Mouse (Mus musculus) erythroid progenitor cell, adult 5-6 weeks (primary cell): ENCODE measurements around the gene Plagl2. TPM values are rescaled to one million over a fixed set of nuclear protein-coding genes. Genes with fewer than 3 reads are reported as not detected.
"Not testable (repeated sequence)": the region's sequence is repeated elsewhere in the genome, so short reads cannot be mapped to it uniquely, and the experiment has no call there.

ENCODE experiments used
- ATAC-seq: replicated peaks from 2 replicates; pipeline ENCODE4 v1.8.0; 2016; ENCODE audit warnings: moderate number of reproducible peaks, mild to moderate bottlenecking, moderate TSS enrichment, inconsistent platforms; ENCODE audit not compliant: poor library complexity, low FRiP score, severe bottlenecking
- total RNA-seq, 2 experiments: library from RNA; stranded (forward) in 1 of 2; stranded (reverse) in 1 of 2; fragments of 150-400 nt in 1 of 2; fragments of 186-747, 209-891 nt in 1 of 2; gene quantifications; 2 replicates each; pipeline versions ENCODE4 v1.2.3 to v1.2.4; 2015 to 2017; ENCODE audit warnings: low replicate concordance in 2 of 2

The Plagl2 gene
- 60.9 and 85.5 TPM in 2 replicates for total RNA-seq (2015; ENCODE audit: low replicate concordance)
- 20.6 and 25.8 TPM in 2 replicates for total RNA-seq (2017; ENCODE audit: low replicate concordance)

DNA sequence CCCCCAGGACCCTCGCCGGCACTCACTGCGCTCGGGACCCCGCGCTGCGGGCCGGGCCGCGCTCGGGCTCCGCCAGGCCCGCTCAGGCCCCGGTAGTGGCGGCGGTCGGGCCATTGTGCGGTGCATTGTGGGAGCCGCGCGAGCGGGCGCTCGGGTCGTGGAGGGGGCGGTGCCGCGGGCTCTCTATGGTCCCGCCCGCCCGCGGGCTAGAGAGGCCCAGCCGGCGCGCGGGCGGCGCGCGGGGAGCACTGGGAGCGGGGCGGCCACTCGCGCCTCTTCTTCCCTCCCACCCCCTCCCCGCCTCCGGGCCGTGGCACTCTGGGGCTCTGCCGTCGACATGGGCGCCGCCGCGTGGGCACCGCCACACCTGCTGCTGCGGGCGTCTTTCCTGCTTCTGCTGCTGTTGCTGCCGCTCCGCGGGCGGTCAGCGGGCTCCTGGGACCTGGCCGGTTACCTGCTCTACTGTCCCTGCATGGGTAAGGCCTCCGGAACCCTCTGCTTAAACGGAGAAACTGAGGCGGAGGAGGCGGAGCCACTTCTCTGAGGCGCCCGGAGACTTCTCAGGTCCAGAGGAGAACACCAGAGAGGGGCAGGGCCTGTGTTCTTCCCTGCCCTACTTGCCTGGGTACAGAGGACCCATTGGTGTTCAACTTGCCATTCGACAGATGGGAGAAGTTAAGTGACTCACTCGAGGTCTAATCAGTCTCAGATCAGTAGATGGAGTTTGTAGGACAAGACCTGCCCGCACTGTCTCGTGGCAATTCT is at the start of gene Plagl2, which contains the start of gene Pofut1:
Gene Plagl2 (minus strand): TSS at position 177 of the 765 bp plus-strand sequence.
Gene Pofut1 (plus strand): TSS at position 284 of the 765 bp plus-strand sequence.
- ATAC-seq: peak; percentile 83

DNA sequence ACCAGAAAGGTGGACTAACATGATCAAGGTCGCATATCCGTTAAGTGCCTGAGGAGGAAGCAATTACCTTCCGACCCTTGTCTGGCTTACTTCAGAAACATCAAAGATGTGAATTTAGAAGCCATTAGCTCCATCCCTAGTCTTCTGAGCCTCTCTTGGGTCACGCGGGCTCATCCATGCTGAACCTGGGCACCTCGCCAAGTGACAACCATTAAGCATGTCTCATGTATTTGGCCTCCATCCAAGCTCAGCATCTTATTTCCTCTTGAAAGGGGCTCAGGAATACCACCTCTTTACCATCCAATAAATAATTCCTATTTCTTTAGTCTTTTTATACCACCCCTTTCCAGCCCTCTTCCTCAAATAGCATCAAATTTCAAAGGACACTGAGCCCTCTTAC is 46.6 kb upstream of the Plagl2 start:
- no peak for ATAC-seq

GRCm38 (mm10) chr2:153286524-153286923 is 45.3 kb upstream of the Plagl2 start:
- no peak for ATAC-seq

- ATAC-seq: no peak
These were observed 42.7 kb upstream of the Plagl2 start for GRCm38 (mm10) chr2:153283919-153284318.

DNA sequence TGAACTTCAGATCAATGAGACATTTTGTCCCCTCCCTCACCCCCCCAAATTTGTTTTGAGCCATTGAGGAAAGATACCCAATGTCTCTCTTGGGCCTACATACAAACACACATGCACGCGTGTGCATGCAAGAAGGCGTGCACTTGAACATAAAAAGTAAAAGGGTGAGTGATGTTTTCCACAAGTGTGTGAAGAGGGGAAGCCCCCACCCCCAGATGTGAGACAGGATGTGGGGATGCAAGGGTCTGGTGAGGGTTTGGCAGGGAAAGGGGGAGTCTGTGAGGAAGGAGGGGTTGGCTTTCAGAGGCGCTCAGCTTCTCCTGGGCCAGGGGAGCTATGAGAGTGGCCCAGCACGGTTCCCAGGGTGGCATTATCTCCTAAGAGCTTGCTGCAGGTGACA is 37.1 kb upstream of the Plagl2 start:
- ATAC-seq: no peak

GRCm38 (mm10) chr2:153276846-153277245 is 35.6 kb upstream of the Plagl2 start:
- ATAC-seq: not testable (repeated sequence)

DNA sequence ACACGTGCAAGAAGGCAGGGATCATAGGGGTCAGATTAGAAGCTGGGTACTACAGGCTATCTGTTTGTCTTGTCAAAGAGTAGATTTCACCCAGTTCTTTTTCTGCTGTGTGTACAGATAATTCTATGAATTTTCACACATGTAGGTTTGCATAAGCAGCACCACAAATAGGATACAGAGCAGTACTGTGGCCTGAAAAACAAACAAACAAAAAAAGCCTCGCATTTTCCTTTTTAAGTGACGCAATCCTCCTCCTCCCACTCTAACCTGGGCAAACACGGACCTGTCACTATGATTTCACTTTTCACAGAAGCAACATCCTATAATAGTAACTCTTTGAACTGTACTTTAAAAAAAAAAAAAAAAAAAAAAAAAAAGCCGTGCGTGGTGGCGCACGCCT is 35.2 kb upstream of the Plagl2 start:
- no peak for ATAC-seq

- not testable (repeated sequence) for ATAC-seq
These were observed 34.4 kb upstream of the Plagl2 start for GRCm38 (mm10) chr2:153275577-153275976.

- no peak for ATAC-seq
These were observed 33.7 kb upstream of the Plagl2 start for GRCm38 (mm10) chr2:153274919-153275247.

- ATAC-seq: peak; percentile 81
These were observed 33.1 kb upstream of the Plagl2 start for GRCm38 (mm10) chr2:153274200-153274918.

GRCm38 (mm10) chr2:153270231-153270915 is 29.1 kb upstream of the Plagl2 start:
- peak; percentile 81 for ATAC-seq

DNA sequence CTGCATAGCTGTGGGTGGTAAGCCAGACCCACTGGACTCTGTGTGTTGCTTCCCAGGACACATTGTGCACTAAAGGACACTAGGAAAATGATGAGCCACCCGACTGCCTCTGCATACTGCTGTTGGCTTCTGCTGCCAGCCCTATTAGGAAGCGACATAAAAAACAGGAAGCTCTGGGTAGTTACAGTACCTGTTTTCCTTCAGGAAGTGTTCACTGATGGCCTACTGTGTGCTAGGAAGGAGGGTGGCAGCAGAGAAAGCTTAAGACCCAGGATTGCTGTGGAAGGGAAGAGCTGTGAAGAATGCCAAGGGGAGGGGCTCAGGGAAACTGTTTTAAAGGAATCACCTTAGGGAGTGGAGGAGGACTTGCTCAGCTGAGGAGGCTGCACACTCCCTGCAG is 26.1 kb upstream of the Plagl2 start:
- no peak for ATAC-seq

DNA sequence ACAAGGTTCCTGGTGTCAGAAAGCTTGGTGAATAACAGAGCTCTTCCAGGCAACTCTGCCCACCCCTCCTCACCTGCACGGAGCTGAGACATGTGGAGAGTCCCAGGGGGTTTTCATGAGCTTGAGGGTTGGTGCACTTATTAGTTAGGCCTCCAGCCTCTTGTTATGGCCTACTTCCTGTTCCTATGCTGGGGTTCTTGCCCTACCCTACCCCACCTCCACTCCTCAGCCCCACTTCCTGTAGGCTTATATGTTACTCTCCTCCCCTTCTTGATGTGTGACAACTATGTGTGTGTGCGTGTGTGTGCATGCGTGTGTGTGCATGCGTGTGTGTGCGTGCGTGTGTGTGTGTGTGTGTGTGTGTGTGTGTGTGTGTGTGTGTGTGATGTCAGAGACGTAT is 21.8 kb upstream of the Plagl2 start:
- no peak for ATAC-seq

DNA sequence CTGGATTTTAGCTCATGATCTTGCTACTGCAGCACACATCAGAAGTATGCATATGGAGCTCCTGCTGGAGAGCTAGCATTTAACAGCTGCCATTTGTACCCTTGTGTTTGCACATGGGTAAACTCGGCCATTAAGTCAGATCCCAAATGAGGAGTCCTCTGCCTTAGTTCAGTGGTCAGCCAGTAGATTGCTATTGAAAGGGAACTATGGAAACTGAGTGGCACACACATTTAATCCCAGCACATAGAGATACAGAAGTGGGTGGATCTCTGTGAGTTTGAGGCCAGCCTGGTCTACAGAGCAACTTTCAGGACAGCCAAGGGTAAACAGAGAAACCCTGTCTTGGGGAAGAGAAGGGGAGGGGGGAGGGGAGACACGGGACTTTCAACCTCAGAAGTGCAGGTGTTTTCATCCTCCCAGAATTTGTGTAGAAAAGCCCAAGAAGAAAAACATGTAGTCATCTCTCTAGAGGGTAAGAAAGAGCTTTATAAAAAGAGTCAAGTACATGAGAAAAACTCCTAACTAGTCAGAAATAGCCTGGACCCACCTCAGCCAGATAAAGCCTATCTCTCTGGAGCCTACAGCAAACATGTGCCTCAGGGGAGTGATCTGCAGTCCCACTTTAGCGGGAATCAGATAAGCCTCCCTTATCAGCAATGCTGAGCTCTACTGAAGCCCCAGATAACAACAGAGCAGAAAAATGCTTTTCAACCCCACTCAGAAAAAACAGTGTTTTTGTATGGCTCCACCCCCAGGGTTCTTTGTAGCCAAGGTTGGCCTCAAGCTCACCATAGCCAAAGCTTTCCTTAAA is 18.8 kb upstream of the Plagl2 start:
- ATAC-seq: peak; percentile 66

DNA sequence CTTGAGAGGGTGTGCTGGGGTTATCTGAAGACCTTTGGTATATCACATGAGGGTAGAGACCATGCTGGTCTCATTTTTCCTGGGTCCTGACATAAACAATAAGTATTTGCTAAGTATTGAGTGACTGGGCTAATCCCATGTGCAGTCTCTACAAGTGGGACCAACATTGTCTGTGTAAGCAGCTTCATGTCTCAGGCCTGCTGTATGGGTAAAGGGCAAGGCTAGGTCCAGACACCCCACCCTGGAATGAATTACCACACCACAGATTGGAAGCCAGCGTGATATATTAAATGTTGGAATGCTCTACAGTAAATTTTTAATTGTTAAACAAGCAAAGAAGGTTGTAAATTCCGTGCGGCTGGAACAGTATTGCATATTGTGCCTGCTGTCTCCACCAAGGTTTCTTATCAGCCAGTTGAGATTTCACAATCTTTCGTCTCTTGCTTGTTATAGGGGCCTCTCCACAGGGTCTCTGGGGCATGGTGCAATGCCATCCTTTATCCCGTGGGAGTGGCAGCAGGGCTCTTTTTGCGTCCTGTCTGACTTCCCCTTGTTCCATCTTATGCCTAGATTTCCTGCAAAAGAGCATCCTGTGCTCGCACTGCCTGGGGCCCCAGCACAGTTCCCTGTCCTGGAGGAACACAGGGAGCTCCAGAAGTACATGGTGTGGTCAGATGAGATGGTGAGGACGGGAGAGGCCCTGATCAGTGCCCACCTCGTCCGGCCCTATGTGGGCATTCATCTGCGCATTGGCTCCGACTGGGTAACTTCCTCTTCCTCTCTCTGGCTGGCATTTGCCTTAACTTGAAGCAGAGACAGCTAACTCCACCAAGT is 18.0 kb upstream of the Plagl2 start:
- 0 out of 2 replicates have a peak, but pooled peaks have one; percentile 28 for ATAC-seq

DNA sequence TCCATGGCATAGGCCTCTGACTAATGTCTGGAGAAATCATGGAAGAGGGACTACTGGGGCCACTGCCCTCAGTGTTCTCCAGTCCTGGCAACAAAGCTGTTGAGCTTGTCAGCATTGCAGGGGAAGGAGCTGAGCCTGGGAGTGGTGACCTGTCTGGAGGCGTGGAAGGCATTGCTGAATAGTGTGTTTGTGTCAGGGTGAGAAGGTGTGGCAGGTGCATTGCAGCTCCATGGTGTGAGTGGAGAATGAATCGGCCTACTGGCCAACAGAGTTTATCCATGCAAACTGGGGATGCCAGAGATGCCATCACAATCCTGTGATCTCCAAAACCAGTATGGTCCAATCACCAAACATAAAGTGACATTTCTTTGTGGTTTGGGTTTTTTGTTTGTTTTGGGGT is 15.4 kb upstream of the Plagl2 start:
- ATAC-seq: no peak

DNA sequence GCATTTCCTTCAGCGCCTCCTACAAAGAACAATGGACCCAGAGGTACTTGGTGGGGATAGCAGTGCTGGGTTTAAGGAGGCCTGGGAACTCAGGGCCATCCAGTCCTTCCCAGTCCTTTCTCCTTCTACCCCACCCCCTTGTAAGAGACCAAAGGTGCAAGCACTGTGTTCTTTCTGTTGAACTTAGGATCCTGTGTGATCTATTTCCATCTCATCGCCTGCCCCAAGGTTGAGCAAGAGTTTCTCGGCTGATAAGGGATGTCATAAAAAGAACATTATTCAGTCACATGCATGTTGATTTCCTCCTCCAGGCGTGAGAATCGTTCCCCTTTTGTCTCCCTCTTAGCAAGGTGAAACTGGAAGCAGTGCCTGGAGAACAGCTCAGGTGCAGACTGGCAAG is 8.5 kb upstream of the Plagl2 start:
- ATAC-seq: no peak

GRCm38 (mm10) chr2:153242156-153242555 is 930 bp upstream of the Plagl2 start:
- no peak for ATAC-seq

- peak; percentile 78 for ATAC-seq
These were observed 458 bp downstream of the Plagl2 start for GRCm38 (mm10) chr2:153240701-153241235.
